Mouse (Mus musculus) hindbrain, embryonic 14.5 days (tissue): Measurements from ENCODE around the gene Ntsr2. TPM values are rescaled to one million over a fixed set of nuclear protein-coding genes. Genes with fewer than 3 reads are reported as not detected.

ENCODE experiments used
- ATAC-seq: fragments of 200-750 bp; cut with Nextera tagmentation; 2 replicates; pipeline ENCODE4 v1.8.0; 2017; ENCODE audit warnings: moderate number of reproducible peaks, mild to moderate bottlenecking, moderate TSS enrichment, moderate library complexity; ENCODE audit not compliant: low FRiP score
- DNase-seq: peaks from one replicate; pipeline ENCODE4 v3.0.0-alpha.2; 2015; ENCODE audit warnings: low spot score
- H3K27ac ChIP-seq: fragments of 300-500 bp; sonication (generic); 2 replicates; pipeline ENCODE4 v1.5.1; 2014; ENCODE audit warnings: mild to moderate bottlenecking, moderate library complexity
- H3K27me3 ChIP-seq: fragments of 300-500 bp; sonication (generic); 2 replicates; pipeline ENCODE4 v1.6.1; 2014; ENCODE audit warnings: mild to moderate bottlenecking, low read length, mixed read lengths; ENCODE audit not compliant: control insufficient read depth, insufficient read depth
- H3K36me3 ChIP-seq: fragments of 300-500 bp; sonication (generic); replicated peaks from 2 replicates; pipeline ENCODE4 v1.6.1; 2014; ENCODE audit not compliant: control insufficient read depth, insufficient read depth
- H3K4me1 ChIP-seq: fragments of 300-500 bp; sonication (generic); replicated peaks from 2 replicates; pipeline ENCODE4 v1.6.1; 2014; ENCODE audit warnings: antibody characterized with exemption, low read length, mixed read lengths; ENCODE audit not compliant: control insufficient read depth, insufficient read depth
- H3K4me2 ChIP-seq: fragments of 300-500 bp; sonication (generic); replicated peaks from 2 replicates; pipeline ENCODE4 v1.6.1; 2014; ENCODE audit warnings: mild to moderate bottlenecking, moderate library complexity
- H3K4me3 ChIP-seq: fragments of 300-500 bp; sonication (generic); replicated peaks from 2 replicates; pipeline ENCODE4 v1.5.1; 2014; ENCODE audit warnings: mild to moderate bottlenecking, low read length
- H3K9ac ChIP-seq: fragments of 300-500 bp; sonication (generic); 2 replicates; pipeline ENCODE4 v1.6.1; 2014
- H3K9me3 ChIP-seq: fragments of 300-500 bp; sonication (generic); 2 replicates; pipeline ENCODE4 v1.6.1; 2016; ENCODE audit warnings: low read length; ENCODE audit not compliant: control insufficient read depth
- whole genome bisulfite sequencing: fragments of 180-500 bp; shearing (Covaris S2); extraction: QIAGEN DNeasy Blood & Tissue Kit; methylation state at CpG from one replicate; pipeline ENCODE4 v1.1.7; 2014; 5-methylcytosine and 5-hydroxymethylcytosine counted together
- polyA plus RNA-seq: library from polyadenylated mRNA; unstranded; fragments of >200 nt; fragmentation: Nextera tagmentation; extraction: Ambion mirVana; gene quantifications from 2 replicates; pipeline ENCODE4 v1.2.1, GENCODE M21; 2014

The Ntsr2 gene
- polyA plus RNA-seq, 1 experiment from 2014 or later, result 1.8 TPM

- Histone ChIP-seq H3K27ac (no peak overlapping the region), H3K27me3 (no peaks in the 10 kb centered on the region), H3K4me2 (no peak overlapping the region), H3K9me3 (no peaks in the 10 kb centered on the region), H3K9ac (no peak overlapping the region), H3K4me1 (no peaks in the 10 kb centered on the region), H3K4me3 (no peak overlapping the region), H3K36me3 (no peaks in the 10 kb centered on the region)
- WGBS, result 56% methylated on average over 7 of the region's 7 CpGs
- no peak for ATAC-seq
- no peak for DNase-seq
Observed at GRCm38 (mm10) chr12:16630152-16630865, 22.9 kb upstream of the Ntsr2 start.

DNA sequence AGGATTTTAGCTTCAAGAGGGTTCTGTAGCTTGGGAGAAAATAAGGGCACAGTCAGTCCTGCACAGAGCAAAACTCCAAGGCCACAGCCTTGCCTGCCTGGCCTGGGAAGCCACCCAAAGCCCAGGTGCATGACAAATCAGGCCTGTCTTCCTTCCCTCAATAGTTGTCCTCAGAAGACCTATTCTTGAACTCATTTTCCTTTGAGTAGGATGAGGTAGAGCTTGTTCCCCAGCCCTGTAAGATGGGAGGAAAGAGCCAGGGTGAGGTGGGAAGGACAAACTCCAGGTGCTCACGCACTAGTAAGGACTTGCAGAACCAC, 22.4 kb upstream of the Ntsr2 start:
- Histone ChIP-seq H3K4me3 (no peak overlapping the region), H3K9ac (no peak overlapping the region), H3K4me1 (no peaks in the 10 kb centered on the region), H3K27ac (no peak overlapping the region), H3K9me3 (no peaks in the 10 kb centered on the region), H3K27me3 (no peaks in the 10 kb centered on the region), H3K4me2 (no peak overlapping the region), H3K36me3 (no peaks in the 10 kb centered on the region)
- ATAC-seq (no peak), DNase-seq (no peak)
- 96% methylated on average over 1 of the region's 1 CpGs for WGBS

DNA sequence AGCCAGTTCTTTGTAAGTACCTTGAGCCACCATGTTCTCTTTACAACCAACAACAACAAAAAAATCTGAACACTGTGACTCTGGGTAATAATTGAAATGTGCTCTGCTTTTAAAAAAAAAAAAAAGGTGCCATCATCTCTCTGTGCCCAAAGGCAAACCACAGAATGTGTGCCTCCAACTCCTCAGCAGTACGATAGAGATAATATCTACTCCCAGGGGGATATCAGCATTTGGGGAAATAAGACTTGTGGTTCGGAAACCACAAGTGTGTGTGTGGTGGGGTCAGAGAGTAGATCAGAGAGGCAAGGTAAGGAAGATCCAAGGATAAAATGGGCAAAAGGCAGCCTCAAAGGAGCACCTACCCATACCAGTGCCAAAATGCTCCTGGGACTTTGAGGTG, 21.8 kb upstream of the Ntsr2 start:
- Histone ChIP-seq H3K4me2 (no peak overlapping the region), H3K4me3 (no peak overlapping the region), H3K9ac (no peak overlapping the region), H3K27ac (no peak overlapping the region), H3K27me3 (no peaks in the 10 kb centered on the region), H3K36me3 (no peaks in the 10 kb centered on the region), H3K4me1 (no peaks in the 10 kb centered on the region), H3K9me3 (no peaks in the 10 kb centered on the region)
- no peak for DNase-seq
- no peak for ATAC-seq
- 81% methylated on average over 2 of the region's 2 CpGs for WGBS

DNA sequence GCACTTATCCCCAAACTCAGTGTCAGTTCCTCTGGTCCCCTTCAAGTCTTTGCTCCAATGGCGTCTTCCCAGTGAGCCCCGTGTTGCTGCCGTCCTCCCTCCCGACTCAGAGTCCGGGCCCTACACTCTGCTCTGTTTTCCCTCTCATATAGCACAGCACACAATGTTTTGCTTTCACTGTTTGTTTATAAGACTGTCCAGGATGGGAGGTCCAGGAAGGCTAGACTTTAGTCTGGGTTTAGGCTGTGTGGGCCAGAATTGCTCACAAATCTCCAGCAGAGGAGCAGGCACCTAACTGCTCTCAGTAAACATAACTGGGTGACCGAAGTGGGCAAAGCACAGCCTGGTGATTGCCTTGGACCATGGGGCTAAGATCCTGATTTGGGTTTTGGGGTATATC, 19.9 kb upstream of the Ntsr2 start:
- DNase-seq (no peak), ATAC-seq (no peak)
- H3K4me3 ChIP-seq, result no peak overlapping the region
- H3K4me1 ChIP-seq, result no peaks in the 10 kb centered on the region
- no peaks in the 10 kb centered on the region for H3K27me3 ChIP-seq
- H3K9me3 ChIP-seq, result no peaks in the 10 kb centered on the region
- H3K36me3 ChIP-seq, result no peaks in the 10 kb centered on the region
- no peak overlapping the region for H3K4me2 ChIP-seq
- H3K27ac ChIP-seq, result no peak overlapping the region
- WGBS, result 84% methylated on average over 6 of the region's 6 CpGs
- no peak overlapping the region for H3K9ac ChIP-seq

DNA sequence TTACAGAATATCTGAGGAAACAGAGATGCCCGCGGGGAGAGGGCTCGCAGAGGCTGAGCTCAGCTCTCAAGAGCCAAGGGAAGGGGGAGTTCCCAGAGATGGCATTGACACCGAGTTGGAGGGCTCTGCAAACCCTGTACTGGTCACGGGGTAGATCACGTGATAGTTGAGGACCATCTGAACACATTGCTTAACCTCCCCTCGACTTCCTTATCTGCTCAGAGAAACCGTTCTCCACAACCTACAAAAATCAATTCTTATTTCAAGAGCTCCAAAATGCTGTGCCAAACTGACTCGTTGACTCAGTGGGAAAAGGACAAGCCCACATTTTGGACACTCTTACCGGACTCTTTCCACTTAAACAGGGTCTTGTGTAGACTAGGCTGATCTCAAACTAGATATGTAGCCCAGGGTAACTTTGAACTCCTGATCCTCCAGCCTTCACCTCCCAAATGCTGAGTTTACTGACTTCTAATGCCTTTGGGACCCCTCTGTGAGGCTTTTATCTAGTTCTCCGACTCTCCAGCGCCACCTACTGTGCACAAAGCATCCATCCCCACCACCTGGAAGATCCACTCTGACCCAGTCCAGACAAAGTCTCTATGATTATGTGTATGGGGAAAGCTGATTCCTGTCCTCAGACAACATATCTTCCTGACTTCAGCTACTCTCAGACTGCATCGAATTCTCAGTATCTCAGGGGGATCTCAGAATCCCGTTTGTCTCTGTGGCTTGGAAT, 18.9 kb upstream of the Ntsr2 start:
- no peaks in the 10 kb centered on the region for H3K4me1 ChIP-seq
- no peaks in the 10 kb centered on the region for H3K36me3 ChIP-seq
- H3K4me3 ChIP-seq, result no peak overlapping the region
- no peak overlapping the region for H3K9ac ChIP-seq
- DNase-seq (peak; percentile 73), ATAC-seq (no peak)
- WGBS, result 56% methylated on average over 14 of the region's 14 CpGs
- H3K9me3 ChIP-seq, result no peaks in the 10 kb centered on the region
- H3K27me3 ChIP-seq, result no peaks in the 10 kb centered on the region
- no peak overlapping the region for H3K27ac ChIP-seq
- H3K4me2 ChIP-seq, result no peak overlapping the region

GRCm38 (mm10) chr12:16635816-16636215, 17.4 kb upstream of the Ntsr2 start:
- no peak for ATAC-seq
- H3K4me2 ChIP-seq, result no peak overlapping the region
- no peak overlapping the region for H3K27ac ChIP-seq
- H3K4me1 ChIP-seq, result no peaks in the 10 kb centered on the region
- no peaks in the 10 kb centered on the region for H3K9me3 ChIP-seq
- no peaks in the 10 kb centered on the region for H3K27me3 ChIP-seq
- no peaks in the 10 kb centered on the region for H3K36me3 ChIP-seq
- H3K9ac ChIP-seq, result no peak overlapping the region
- DNase-seq, result no peak
- 82% methylated on average over 6 of the region's 6 CpGs for WGBS
- H3K4me3 ChIP-seq, result no peak overlapping the region

- Histone ChIP-seq H3K4me3 (no peak overlapping the region), H3K4me2 (no peak overlapping the region), H3K27ac (no peak overlapping the region), H3K27me3 (no peaks in the 10 kb centered on the region), H3K9ac (no peak overlapping the region), H3K4me1 (peaks cover 12% of the 10 kb centered on the region), H3K36me3 (no peaks in the 10 kb centered on the region), H3K9me3 (no peaks in the 10 kb centered on the region)
- DNase-seq, result no peak
- 72% methylated on average over 12 of the region's 12 CpGs for WGBS
- no peak for ATAC-seq
Observed at GRCm38 (mm10) chr12:16639078-16639771, 14.0 kb upstream of the Ntsr2 start.

GRCm38 (mm10) chr12:16640075-16640474, 13.1 kb upstream of the Ntsr2 start:
- no peak overlapping the region for H3K9ac ChIP-seq
- no peak overlapping the region for H3K27ac ChIP-seq
- no peaks in the 10 kb centered on the region for H3K9me3 ChIP-seq
- H3K36me3 ChIP-seq, result no peaks in the 10 kb centered on the region
- DNase-seq (no peak), ATAC-seq (no peak)
- no peak overlapping the region for H3K4me3 ChIP-seq
- H3K4me1 ChIP-seq, result peaks cover 12% of the 10 kb centered on the region
- WGBS, result 88% methylated on average over 6 of the region's 6 CpGs
- no peaks in the 10 kb centered on the region for H3K27me3 ChIP-seq
- no peak overlapping the region for H3K4me2 ChIP-seq

DNA sequence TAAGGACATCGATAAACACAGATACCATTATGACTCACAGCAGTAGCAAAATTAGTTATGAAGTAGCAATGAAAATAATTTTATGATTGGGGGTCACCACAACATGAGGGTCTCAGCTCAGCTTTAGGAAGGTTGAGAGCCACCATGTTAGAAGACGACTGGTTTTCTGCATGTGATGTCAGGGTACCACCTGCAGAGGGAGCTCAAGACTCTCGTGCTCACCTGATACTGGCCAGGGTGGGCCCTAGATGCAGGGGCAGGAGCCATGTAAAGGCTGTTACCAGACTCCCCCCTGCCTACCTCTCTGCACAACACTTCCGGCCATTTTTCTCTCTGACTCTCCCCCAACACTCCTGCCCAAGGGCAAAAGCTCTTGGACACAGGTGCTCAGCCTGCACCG, 11.2 kb upstream of the Ntsr2 start:
- DNase-seq, result no peak
- H3K36me3 ChIP-seq, result no peaks in the 10 kb centered on the region
- H3K9ac ChIP-seq, result no peak overlapping the region
- no peak for ATAC-seq
- H3K9me3 ChIP-seq, result no peaks in the 10 kb centered on the region
- WGBS, result 70% methylated on average over 5 of the region's 5 CpGs
- H3K4me3 ChIP-seq, result no peak overlapping the region
- H3K27me3 ChIP-seq, result no peaks in the 10 kb centered on the region
- peaks cover 12% of the 10 kb centered on the region for H3K4me1 ChIP-seq
- no peak overlapping the region for H3K27ac ChIP-seq
- no peak overlapping the region for H3K4me2 ChIP-seq
